Mouse (Mus musculus) right cerebral cortex, postnatal 36 days (tissue): ENCODE data around the gene Impdh2.

Experiments used
- DNase-seq, 2 experiments: peaks; one replicate each; pipeline ENCODE4 v3.0.0; 2022; ENCODE audit warnings: low spot score in 2 of 2, mixed read lengths in 1 of 2

The Impdh2 gene

GRCm38 (mm10) chr9:108560227-108560841 is at the start of gene Impdh2:
TSS of gene Impdh2 (plus strand) at chr9:108560286.
- DNase-seq, result peak; percentile 90 to 92

- peak; percentile 91 to 93 for DNase-seq
These were observed 43.5 kb upstream of the Impdh2 start, which contains the start of gene Qrich1 for GRCm38 (mm10) chr9:108516380-108517251. TSS of gene Qrich1 (plus strand) at chr9:108516806.

GRCm38 (mm10) chr9:108517253-108517930 is 42.7 kb upstream of the Impdh2 start:
- DNase-seq, result peak; percentile 71 to 74

GRCm38 (mm10) chr9:108517931-108518332 is 42.2 kb upstream of the Impdh2 start:
- peak; percentile 32 to 41 for DNase-seq

- no peak for DNase-seq
These were observed 38.5 kb upstream of the Impdh2 start for GRCm38 (mm10) chr9:108521604-108522003.

- DNase-seq, result no peak
These were observed 36.7 kb upstream of the Impdh2 start for GRCm38 (mm10) chr9:108523341-108523740.

- no peak for DNase-seq
These were observed 34.7 kb upstream of the Impdh2 start for GRCm38 (mm10) chr9:108525400-108525799.

- no peak for DNase-seq
These were observed 29.1 kb upstream of the Impdh2 start for GRCm38 (mm10) chr9:108530954-108531353.

- DNase-seq, result no peak
These were observed 28.6 kb upstream of the Impdh2 start for GRCm38 (mm10) chr9:108531496-108531895.

- no peak for DNase-seq
These were observed 19.2 kb upstream of the Impdh2 start for GRCm38 (mm10) chr9:108540846-108541245.

GRCm38 (mm10) chr9:108545986-108546385 is 14.1 kb upstream of the Impdh2 start:
- no peak for DNase-seq

- DNase-seq, result no peak
These were observed 13.2 kb upstream of the Impdh2 start for GRCm38 (mm10) chr9:108546875-108547274.

GRCm38 (mm10) chr9:108559169-108559568 is 917 bp upstream of the Impdh2 start:
- no peak for DNase-seq

- no peak for DNase-seq
These were observed 3.6 kb downstream of the Impdh2 start for GRCm38 (mm10) chr9:108563671-108564070.

- no peak for DNase-seq
These were observed 4.0 kb downstream of the Impdh2 start for GRCm38 (mm10) chr9:108564131-108564530.

GRCm38 (mm10) chr9:108565881-108566814 is 6.1 kb downstream of the Impdh2 start:
- DNase-seq, result no peak

- peak; percentile 93 to 95 for DNase-seq
These were observed 7.0 kb downstream of the Impdh2 start, which contains the start of gene Ndufaf3 for GRCm38 (mm10) chr9:108566815-108567776. TSS of gene Ndufaf3 (minus strand) at chr9:108567434.

GRCm38 (mm10) chr9:108567931-108568419 is 7.9 kb downstream of the Impdh2 start:
- DNase-seq, result no peak

- no peak for DNase-seq
These were observed 8.4 kb downstream of the Impdh2 start for GRCm38 (mm10) chr9:108568511-108568921.
